Mouse (Mus musculus) adrenal gland, postnatal 4 days (tissue): ENCODE measurements around the gene Gm8082. TPM values are rescaled to one million over a fixed set of nuclear protein-coding genes. Genes with fewer than 3 reads are reported as not detected.
"Not testable (repeated sequence)": the region's sequence is repeated elsewhere in the genome, so short reads cannot be mapped to it uniquely, and the experiment has no call there.

Experiments
- DNase-seq, 2 experiments: peaks; one replicate each; pipeline ENCODE4 v3.0.0; 2021 to 2022; ENCODE audit warnings: low spot score in 2 of 2, mixed read lengths in 2 of 2
- long read RNA-seq, 2 experiments: library from polyadenylated mRNA; stranded (forward); transcript quantifications; one replicate each; pipeline ENCODE4 v2.0.0; 2021
- total RNA-seq, 2 experiments: library from RNA; stranded (reverse); gene quantifications; 2 replicates each; pipeline ENCODE4 v1.2.3; 2021

Gene Gm8082
- total RNA-seq, result not detected
- long read RNA-seq, experiment 1, result 0 reads
- long read RNA-seq, experiment 2, result 0 reads

- DNase-seq, result not testable (repeated sequence)
Measured at GRCm38 (mm10) chr14:42993524-42993923, at the start of gene Gm8082. TSS of gene Gm8082 (minus strand) at chr14:42993624.

DNA sequence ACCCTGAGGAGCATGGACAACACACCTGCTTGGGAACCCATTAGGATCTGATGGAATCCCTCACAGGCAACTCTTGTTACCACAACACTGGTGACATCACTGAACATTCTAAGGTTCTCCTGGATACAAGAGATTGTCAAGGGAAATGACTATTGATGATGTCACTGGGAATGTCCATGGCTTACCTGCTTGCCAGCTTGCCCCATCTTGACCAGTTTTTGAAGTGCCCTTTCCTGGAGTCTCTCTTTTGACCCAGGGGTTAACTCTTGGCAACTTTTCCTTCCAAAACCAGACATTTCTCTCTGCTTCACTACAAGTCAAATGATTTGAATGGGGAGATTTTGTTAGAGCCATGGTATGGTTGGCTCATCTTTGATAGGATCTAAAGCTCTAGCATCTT is 22.1 kb upstream of the Gm8082 start, which contains the start of gene Gm10376:
Gene Gm10376 (minus strand): TSS at position 101 of the 400 bp plus-strand sequence.
- DNase-seq, result not testable (repeated sequence)

Other genes with a start within 250 kb of the Gm8082 start
- not detected for gene Gm3015, start 224.8 kb downstream of the Gm8082 start, total RNA-seq
- gene Gm10377, start 195.6 kb downstream of the Gm8082 start, total RNA-seq, result not detected
- not detected for gene Gm21977, start 140.1 kb downstream of the Gm8082 start, total RNA-seq
- not detected for gene Gm10376, start 22.0 kb upstream of the Gm8082 start, total RNA-seq
- gene Gm8094, start 83.0 kb upstream of the Gm8082 start, total RNA-seq, result not detected
- gene Gm8104, start 107.0 kb upstream of the Gm8082 start, total RNA-seq, result under 1 TPM in 1 of 2 experiments, not detected in 1; 0.17 TPM
- not detected for gene Gm7233, start 186.2 kb upstream of the Gm8082 start, total RNA-seq
- not detected for gene Gm8122, start 241.7 kb upstream of the Gm8082 start, total RNA-seq